In the genomic region with DNA sequence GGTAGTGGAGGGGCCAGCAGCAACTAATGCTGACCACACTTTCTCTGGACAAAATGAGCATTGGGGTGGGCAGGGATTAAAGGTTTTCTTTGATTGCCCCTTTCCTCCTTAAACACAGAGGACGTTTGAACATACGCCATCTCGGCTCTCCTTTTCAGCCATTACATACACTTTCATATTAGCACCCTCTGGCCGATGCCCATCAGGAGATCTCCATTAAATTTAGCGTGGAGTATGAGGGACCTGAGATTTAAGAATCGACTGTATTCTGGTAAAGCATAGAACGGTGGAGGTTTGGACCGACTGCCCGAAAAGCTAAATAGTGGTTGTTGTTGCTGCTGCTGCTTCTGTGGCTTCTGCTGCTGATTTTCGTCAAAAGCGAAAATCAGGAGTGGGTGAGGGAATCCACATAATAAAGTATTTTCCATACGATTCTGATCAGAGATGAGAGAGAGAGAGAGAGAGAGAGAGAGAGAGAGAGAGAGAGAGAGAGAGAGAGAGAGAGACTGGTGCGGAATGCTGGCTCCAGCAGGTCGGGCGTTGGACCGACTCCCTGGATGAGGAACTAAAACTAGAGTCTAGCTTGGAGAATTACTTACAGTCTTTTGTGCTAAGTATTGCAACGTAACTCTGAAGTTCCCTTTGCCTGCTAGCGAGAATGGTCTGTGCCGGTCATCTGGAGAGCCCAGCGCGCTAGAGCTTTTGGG, we compare ENCODE assay signal across 8 mouse cellular contexts. TPM values are rescaled to one million over a fixed set of nuclear protein-coding genes. Genes with fewer than 3 reads are reported as not detected.
DNase-seq lines count a peak whose midpoint lies in the region; ATAC-seq and TF ChIP-seq lines count a peak whose summit lies in the region.
"Had no signal": no experiment of that assay in that cellular context is flagged by ENCODE, and none has a peak within 500 bp of the region (broad histone marks: within the 10 kb centered on the region; RNA-seq: fewer than 3 reads in every experiment).

No protein-coding gene starts in this region.

- no peaks in the 10 kb centered on the region for H3K9me3 ChIP-seq in hindbrain, embryonic 11.5 days (ENCODE audit: control insufficient read depth, low read length)

- WGBS in hindbrain, embryonic 11.5 days: 3% methylated on average over 21 of the region's 21 CpGs

- H3K4me2 ChIP-seq in hindbrain, embryonic 11.5 days (replicated peaks; ENCODE audit: low read depth, low read length): no peak overlapping the region; the same call in 1 of the 2 replicates

- peak; percentile 47 for DNase-seq in embryo, embryonic 11 days
- peak; percentile 65 for DNase-seq in hindbrain, embryonic 11.5 days (ENCODE audit: low spot score)
- DNase-seq in spleen, postnatal 36 days (ENCODE audit: low spot score in 2 of 2): no peak
- no peak for DNase-seq in left cerebral cortex, postnatal 25 days (ENCODE audit: low spot score in 2 of 2)

- no peak for TF ChIP-seq POLR2A in bone marrow macrophage, adult 2 months (IDR thresholded peaks at IDR 0.05; ENCODE audit: borderline replicate concordance, low read depth, low read length)

- peaks cover 74% of the 10 kb centered on the region for H3K27me3 ChIP-seq in hindbrain, embryonic 11.5 days (ENCODE audit: control insufficient read depth, insufficient read depth, low read length)

- H3K4me1 ChIP-seq in bone marrow macrophage, adult 2 months (ENCODE audit: control insufficient read depth, insufficient read depth, low read length): peaks cover 12% of the 10 kb centered on the region; the same call in 1 of the 2 replicates
- peaks cover 16% of the 10 kb centered on the region for H3K4me1 ChIP-seq in hindbrain, embryonic 11.5 days (replicated peaks; ENCODE audit: control insufficient read depth, insufficient read depth, low read length)

- H3K4me3 ChIP-seq in bone marrow macrophage, adult 2 months (ENCODE audit: insufficient read depth, low read length): peak overlapping the region; percentile 58
- 0 out of 2 replicates have a peak overlapping the region, but pooled peaks have one; percentile 6 for H3K4me3 ChIP-seq in hindbrain, embryonic 11.5 days (ENCODE audit: low read depth, low read length)

- no peak for ATAC-seq in hindbrain, embryonic 11.5 days (ENCODE audit: low FRiP score)
- ATAC-seq in megakaryocyte progenitor cell, adult 5-6 weeks (replicated peaks; ENCODE audit: poor library complexity): peak; percentile 66
- ATAC-seq in activated CD4-positive, CD25-positive, alpha-beta regulatory T cell, adult 4 months: no peak

- no peak overlapping the region for H3K9ac ChIP-seq in hindbrain, embryonic 11.5 days (ENCODE audit: low read depth, low read length)

- no peak overlapping the region for H3K27ac ChIP-seq in bone marrow macrophage, adult 2 months (ENCODE audit: insufficient read depth, low read depth, low read length)
- no peak overlapping the region for H3K27ac ChIP-seq in hindbrain, embryonic 11.5 days (ENCODE audit: low read depth, low read length)

- intact Hi-C loops in left cerebral cortex, postnatal 25 days (cut with DNase I): no loop called here

- H3K36me3 ChIP-seq in hindbrain, embryonic 11.5 days (ENCODE audit: control insufficient read depth, insufficient read depth, low read length): no peaks in the 10 kb centered on the region

- no peak for TF ChIP-seq CTCF in bone marrow macrophage, adult 2 months (IDR thresholded peaks at IDR 0.05; ENCODE audit: low read depth, low read length)

RNA-seq across cellular contexts. Expression of a gene that starts 1.2 kb away (rescaled TPM):
- not detected in 2 replicates for polyA plus RNA-seq in bone marrow macrophage, adult 2 months (2012; ENCODE audit: insufficient read depth, insufficient read length, missing spikeins)
- 1.2 and 2.7 TPM in 2 replicates for polyA plus RNA-seq in hindbrain, embryonic 11.5 days (2014; fragmentation: Nextera tagmentation; extraction: Ambion mirVana)
- total RNA-seq in megakaryocyte progenitor cell, adult 5-6 weeks (2015): not detected in 2 replicates
- total RNA-seq in megakaryocyte progenitor cell, adult 5-6 weeks (2017): not detected in 2 replicates
- not detected for polyA plus RNA-seq in activated CD4-positive, CD25-positive, alpha-beta regulatory T cell, adult 4 months (2017; shearing (Covaris generic))
- total RNA-seq in left cerebral cortex, postnatal 25 days (2021): 1 to 10 TPM; 1.2 to 3.9 TPM
- total RNA-seq: layer of hippocampus, postnatal 10 days had no signal

Comparison
In these comparisons a context has a peak if more than half of its experiments do, and no peak if none do; other contexts are left out.
1. DNase-seq: peak in embryo, embryonic 11 days (single experiment) and hindbrain, embryonic 11.5 days (single experiment); none in spleen, postnatal 36 days (0 of 2) and left cerebral cortex, postnatal 25 days (0 of 2).